Mouse (Mus musculus): ENCODE data around the gene Lpin3. TPM values are rescaled to one million over a fixed set of nuclear protein-coding genes. Genes with fewer than 3 reads are reported as not detected.

Lpin3 gene
- polyA plus RNA-seq, 1 experiment from 2014 or later = 0.44 TPM

GRCm38 (mm10) chr2:160917313-160917712 lies 36.8 kb downstream of the Lpin3 start:
- H3K4me3 ChIP-seq = no peak overlapping the region
- H3K36me3 ChIP-seq = no peaks in the 10 kb centered on the region
- no peak overlapping the region for H3K27ac ChIP-seq
- no peak overlapping the region for H3K9ac ChIP-seq
- H3K27me3 ChIP-seq = peaks cover 51% of the 10 kb centered on the region
- H3K4me1 ChIP-seq (replicated peaks) = peaks cover 16% of the 10 kb centered on the region
- ATAC-seq (ENCODE audit: low FRiP score) = no peak
- H3K9me3 ChIP-seq = peaks cover 3% of the 10 kb centered on the region; the same call in 1 of the 2 replicates
- WGBS = 99% methylated on average over 3 of the region's 3 CpGs
- H3K4me2 ChIP-seq = no peak overlapping the region

- Histone ChIP-seq H3K4me2 (no peak overlapping the region), H3K27me3 (peaks cover 40% of the 10 kb centered on the region), H3K9me3 (peaks cover 4% of the 10 kb centered on the region; the same call in 1 of the 2 replicates), H3K36me3 (no peaks in the 10 kb centered on the region), H3K4me3 (no peak overlapping the region), H3K9ac (no peak overlapping the region), H3K27ac (no peak overlapping the region), H3K4me1 (replicated peaks) (peaks cover 15% of the 10 kb centered on the region; the same call in 1 of the 2 replicates)
- no peak for ATAC-seq (ENCODE audit: low FRiP score)
- 45% methylated on average over 8 of the region's 8 CpGs for WGBS
Measured at GRCm38 (mm10) chr2:160918154-160918929, 37.9 kb downstream of the Lpin3 start.

GRCm38 (mm10) chr2:160918930-160919215 lies 38.4 kb downstream of the Lpin3 start:
- Histone ChIP-seq H3K4me2 (no peak overlapping the region), H3K36me3 (no peaks in the 10 kb centered on the region), H3K27ac (no peak overlapping the region), H3K4me1 (replicated peaks) (peaks cover 15% of the 10 kb centered on the region; the same call in 1 of the 2 replicates), H3K27me3 (peaks cover 36% of the 10 kb centered on the region), H3K4me3 (no peak overlapping the region), H3K9ac (no peak overlapping the region), H3K9me3 (peaks cover 4% of the 10 kb centered on the region; the same call in 1 of the 2 replicates)
- WGBS = 75% methylated on average over 2 of the region's 2 CpGs
- no peak for ATAC-seq (ENCODE audit: low FRiP score)

- Histone ChIP-seq H3K36me3 (no peaks in the 10 kb centered on the region), H3K27ac (no peak overlapping the region), H3K4me3 (no peak overlapping the region), H3K27me3 (peaks cover 12% of the 10 kb centered on the region; the same call in 1 of the 2 replicates), H3K9ac (no peak overlapping the region), H3K4me1 (replicated peaks) (peaks cover 18% of the 10 kb centered on the region; the same call in 1 of the 2 replicates), H3K4me2 (no peak overlapping the region), H3K9me3 (peaks cover 4% of the 10 kb centered on the region; the same call in 1 of the 2 replicates)
- WGBS = 78% methylated on average over 6 of the region's 7 CpGs
- no peak for ATAC-seq (ENCODE audit: low FRiP score)
Measured at GRCm38 (mm10) chr2:160921285-160921684, 40.8 kb downstream of the Lpin3 start.

- WGBS = 69% methylated on average over 9 of the region's 9 CpGs
- no peak overlapping the region for H3K9ac ChIP-seq
- no peaks in the 10 kb centered on the region for H3K36me3 ChIP-seq
- no peak overlapping the region for H3K4me3 ChIP-seq
- H3K4me2 ChIP-seq = no peak overlapping the region
- 0 out of 2 replicates have a peak, but pooled peaks cover 4% of the 10 kb centered on the region for H3K4me1 ChIP-seq (replicated peaks)
- H3K27ac ChIP-seq = no peak overlapping the region
- H3K27me3 ChIP-seq = no peaks in the 10 kb centered on the region
- ATAC-seq (ENCODE audit: low FRiP score) = no peak
- H3K9me3 ChIP-seq = peaks cover 4% of the 10 kb centered on the region; the same call in 1 of the 2 replicates
Measured at GRCm38 (mm10) chr2:160925203-160925602, 44.7 kb downstream of the Lpin3 start.

DNA sequence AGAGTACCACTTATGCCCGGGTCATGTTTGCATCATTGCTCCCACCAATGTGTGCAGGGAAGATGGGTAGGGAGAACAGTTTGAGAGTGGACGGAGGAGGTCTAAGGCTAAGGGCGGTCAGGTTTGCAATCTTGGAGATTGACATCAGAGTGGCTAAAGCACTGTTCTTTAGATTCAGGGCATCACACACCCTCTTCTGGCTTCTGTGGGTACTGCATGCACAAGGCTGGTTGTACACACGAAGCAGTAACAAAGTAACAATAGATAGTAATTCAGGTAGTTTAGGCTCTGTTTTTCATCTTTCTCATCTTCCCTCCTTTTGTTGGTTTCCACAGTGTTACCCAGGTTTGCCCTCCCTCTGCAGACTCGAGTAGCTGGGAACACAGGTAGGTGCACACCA lies 50.9 kb downstream of the Lpin3 start:
- Histone ChIP-seq H3K4me2 (no peak overlapping the region), H3K4me1 (replicated peaks) (no peaks in the 10 kb centered on the region), H3K27ac (no peak overlapping the region), H3K4me3 (no peak overlapping the region), H3K9me3 (no peaks in the 10 kb centered on the region), H3K9ac (no peak overlapping the region), H3K27me3 (no peaks in the 10 kb centered on the region), H3K36me3 (no peaks in the 10 kb centered on the region)
- WGBS = 97% methylated on average over 5 of the region's 5 CpGs
- ATAC-seq (ENCODE audit: low FRiP score) = no peak

GRCm38 (mm10) chr2:160932325-160932724 lies 51.9 kb downstream of the Lpin3 start:
- ATAC-seq (ENCODE audit: low FRiP score) = no peak
- Histone ChIP-seq H3K36me3 (no peaks in the 10 kb centered on the region), H3K4me1 (replicated peaks) (no peaks in the 10 kb centered on the region), H3K27me3 (no peaks in the 10 kb centered on the region), H3K4me2 (no peak overlapping the region), H3K9me3 (no peaks in the 10 kb centered on the region), H3K27ac (no peak overlapping the region), H3K9ac (no peak overlapping the region), H3K4me3 (no peak overlapping the region)
- WGBS = 77% methylated on average over 8 of the region's 8 CpGs

- Histone ChIP-seq H3K27ac (no peak overlapping the region), H3K4me2 (no peak overlapping the region), H3K4me1 (replicated peaks) (no peaks in the 10 kb centered on the region), H3K4me3 (no peak overlapping the region), H3K9me3 (no peaks in the 10 kb centered on the region), H3K9ac (no peak overlapping the region), H3K27me3 (no peaks in the 10 kb centered on the region), H3K36me3 (no peaks in the 10 kb centered on the region)
- WGBS = 92% methylated on average over 3 of the region's 3 CpGs
- no peak for ATAC-seq (ENCODE audit: low FRiP score)
Measured at GRCm38 (mm10) chr2:160932981-160933380, 52.5 kb downstream of the Lpin3 start.

GRCm38 (mm10) chr2:160933890-160934289 lies 53.4 kb downstream of the Lpin3 start:
- 59% methylated on average over 5 of the region's 5 CpGs for WGBS
- Histone ChIP-seq H3K9ac (no peak overlapping the region), H3K4me1 (replicated peaks) (no peaks in the 10 kb centered on the region), H3K4me3 (no peak overlapping the region), H3K27me3 (no peaks in the 10 kb centered on the region), H3K4me2 (no peak overlapping the region), H3K36me3 (no peaks in the 10 kb centered on the region), H3K9me3 (no peaks in the 10 kb centered on the region), H3K27ac (no peak overlapping the region)
- ATAC-seq (ENCODE audit: low FRiP score) = no peak

DNA sequence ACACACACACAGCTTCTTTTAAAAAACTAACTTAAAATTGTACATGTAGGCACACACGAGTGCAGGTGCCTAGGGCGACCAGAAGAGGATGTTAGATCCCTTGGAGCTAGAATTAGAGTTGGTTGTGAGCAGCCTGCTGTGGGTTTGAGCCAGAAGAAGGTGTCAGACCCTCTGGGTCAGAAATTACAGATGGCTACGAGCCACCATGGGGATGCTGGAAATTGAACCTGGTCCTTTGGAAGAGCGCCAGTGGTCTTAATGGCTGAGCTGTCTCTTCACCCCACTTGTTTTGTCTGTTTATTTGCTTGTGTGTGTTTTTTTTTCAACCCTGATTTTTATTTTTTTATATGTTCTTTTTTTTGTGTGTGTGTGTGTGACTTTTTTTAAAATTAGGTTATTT lies 54.0 kb downstream of the Lpin3 start:
- H3K4me2 ChIP-seq = no peak overlapping the region
- no peaks in the 10 kb centered on the region for H3K9me3 ChIP-seq
- no peak overlapping the region for H3K9ac ChIP-seq
- no peak overlapping the region for H3K4me3 ChIP-seq
- 87% methylated on average over 4 of the region's 4 CpGs for WGBS
- ATAC-seq (ENCODE audit: low FRiP score) = no peak
- H3K27me3 ChIP-seq = no peaks in the 10 kb centered on the region
- H3K36me3 ChIP-seq = no peaks in the 10 kb centered on the region
- H3K27ac ChIP-seq = no peak overlapping the region
- no peaks in the 10 kb centered on the region for H3K4me1 ChIP-seq (replicated peaks)

- 72% methylated on average over 17 of the region's 17 CpGs for WGBS
- Histone ChIP-seq H3K9ac (peak overlapping the region; percentile 35; the same call in 1 of the 2 replicates), H3K36me3 (peaks cover 18% of the 10 kb centered on the region), H3K27ac (0 out of 2 replicates have a peak overlapping the region, but pooled peaks have one; percentile 20), H3K9me3 (no peaks in the 10 kb centered on the region), H3K4me1 (replicated peaks) (peaks cover 7% of the 10 kb centered on the region; the same call in 1 of the 2 replicates), H3K4me3 (no peak overlapping the region), H3K4me2 (no peak overlapping the region), H3K27me3 (no peaks in the 10 kb centered on the region)
- ATAC-seq (ENCODE audit: low FRiP score) = no peak
Measured at GRCm38 (mm10) chr2:160940930-160941709, 60.6 kb downstream of the Lpin3 start.

GRCm38 (mm10) chr2:160942443-160942842 lies 62.0 kb downstream of the Lpin3 start:
- Histone ChIP-seq H3K4me1 (replicated peaks) (peaks cover 7% of the 10 kb centered on the region; the same call in 1 of the 2 replicates), H3K9ac (no peak overlapping the region), H3K4me2 (no peak overlapping the region), H3K4me3 (no peak overlapping the region), H3K36me3 (peaks cover 27% of the 10 kb centered on the region), H3K27ac (no peak overlapping the region), H3K27me3 (no peaks in the 10 kb centered on the region), H3K9me3 (no peaks in the 10 kb centered on the region)
- ATAC-seq (ENCODE audit: low FRiP score) = no peak
- 62% methylated on average over 3 of the region's 3 CpGs for WGBS
